Comparison of ENCODE assay signal across 23 mouse cellular contexts in the genomic region with DNA sequence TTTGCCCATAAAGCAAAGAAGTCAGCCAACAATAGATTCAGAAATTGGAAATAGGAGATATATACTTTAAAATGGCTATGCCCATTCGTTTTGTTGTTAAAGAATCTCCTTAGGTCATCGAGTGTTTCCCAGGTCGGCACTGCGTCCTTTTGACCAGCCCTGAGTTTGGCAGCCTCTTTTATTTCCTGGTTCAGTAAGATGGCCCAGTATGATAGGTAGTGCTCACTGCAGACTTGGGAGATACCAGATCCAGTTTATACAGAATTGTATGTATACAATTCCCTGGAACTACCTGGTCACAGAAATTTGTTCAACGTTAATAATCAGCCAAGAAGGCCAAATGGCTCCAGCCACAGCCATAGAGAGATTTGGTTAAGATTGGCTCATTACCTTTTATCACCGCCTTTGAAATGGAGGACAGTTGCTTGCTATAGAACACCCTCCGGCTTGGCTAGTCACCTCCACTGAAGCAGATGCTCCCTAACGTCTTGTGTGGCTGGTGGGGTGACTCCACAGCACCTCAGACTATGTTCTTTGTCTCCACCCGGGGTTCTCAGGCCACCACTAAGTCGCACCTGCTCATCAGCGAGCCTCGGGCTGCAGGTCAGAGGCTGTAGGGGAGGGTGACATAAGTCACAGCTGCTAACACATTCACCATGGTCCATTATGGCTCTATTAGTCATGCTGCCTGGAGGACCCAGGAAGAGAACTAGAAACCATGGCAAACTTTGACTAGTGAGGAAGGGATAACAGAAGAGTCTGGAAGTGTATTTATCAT. TPM values are rescaled to one million over a fixed set of nuclear protein-coding genes. Genes with fewer than 3 reads are reported as not detected.
"Had no signal": no experiment of that assay in that cellular context is flagged by ENCODE, and none has a peak within 500 bp of the region (broad histone marks: within the 10 kb centered on the region; RNA-seq: fewer than 3 reads in every experiment).

No protein-coding gene starts in this region.

- H3K4me2 ChIP-seq: limb, embryonic 13.5 days; liver, embryonic 12.5 days; liver, embryonic 15.5 days; lung, embryonic 15.5 days; midbrain, embryonic 11.5 days; stomach, embryonic 15.5 days had no signal

- H3K9me3 ChIP-seq: limb, embryonic 10.5 days; limb, embryonic 13.5 days; liver, embryonic 12.5 days; liver, embryonic 15.5 days; lung, embryonic 15.5 days; stomach, embryonic 15.5 days had no signal

- DNase-seq: kidney, adult 18-20 months; kidney, postnatal 10 days; kidney, postnatal 36 days; layer of hippocampus, adult 9-11 months; liver; lung, adult 18-20 months; lung, postnatal 10 days; lung, postnatal 36 days; midbrain, embryonic 14.5 days; right cerebral cortex, postnatal 4 days; spleen, adult 18-20 months; thymus, adult 18-20 months; thymus, postnatal 36 days had no signal

- H3K4me1 ChIP-seq: limb, embryonic 10.5 days; limb, embryonic 13.5 days; liver, embryonic 12.5 days; liver, embryonic 15.5 days; lung, embryonic 15.5 days; megakaryocyte, embryonic 14.5 days; stomach, embryonic 15.5 days had no signal

- H3K27ac ChIP-seq: layer of hippocampus, adult 2 months; limb, embryonic 10.5 days; limb, embryonic 13.5 days; liver, embryonic 12.5 days; liver, embryonic 15.5 days; lung, embryonic 15.5 days; stomach, embryonic 15.5 days had no signal

- H3K4me3 ChIP-seq: layer of hippocampus, adult 2 months; limb, embryonic 10.5 days; limb, embryonic 13.5 days; liver, embryonic 12.5 days; liver, embryonic 15.5 days; lung, embryonic 15.5 days; megakaryocyte, embryonic 14.5 days; stomach, embryonic 15.5 days had no signal

- ATAC-seq: inflammation-experienced regulatory T-cells, adult 6 months; liver, embryonic 12.5 days had no signal

- H3K9ac ChIP-seq: limb, embryonic 13.5 days; liver, embryonic 12.5 days; liver, embryonic 15.5 days; lung, embryonic 15.5 days; stomach, embryonic 15.5 days had no signal

- H3K27me3 ChIP-seq: limb, embryonic 13.5 days; liver, embryonic 12.5 days; liver, embryonic 15.5 days; lung, embryonic 15.5 days; megakaryocyte, embryonic 14.5 days; stomach, embryonic 15.5 days had no signal

- H3K36me3 ChIP-seq: limb, embryonic 10.5 days; limb, embryonic 13.5 days; liver, embryonic 12.5 days; liver, embryonic 15.5 days; lung, embryonic 15.5 days; stomach, embryonic 15.5 days had no signal

RNA-seq across cellular contexts. Expression of a gene that starts 23.9 kb away (rescaled TPM):
- polyA plus RNA-seq: inflammation-experienced regulatory T-cells, adult 6 months had no signal
